Mouse (Mus musculus) left cerebral cortex, adult 8-10 months (tissue): ENCODE measurements around the gene Sec63. TPM values are rescaled to one million over a fixed set of nuclear protein-coding genes. Genes with fewer than 3 reads are reported as not detected.

Source experiments
- DNase-seq, 2 experiments: peaks; one replicate each; pipeline ENCODE4 v3.0.0; 2022; ENCODE audit warnings: low spot score in 2 of 2
- total RNA-seq, 4 experiments: library from RNA; stranded (reverse); gene quantifications; 2 replicates each; pipeline ENCODE4 v1.2.4; 2022

The Sec63 gene
- total RNA-seq, 4 experiments from 2014 or later = 46.1 to 51.5 (median 50.2) TPM

- no peak for DNase-seq
Observed at GRCm38 (mm10) chr10:42830007-42830406, 68.7 kb downstream of the Sec63 start.

DNA sequence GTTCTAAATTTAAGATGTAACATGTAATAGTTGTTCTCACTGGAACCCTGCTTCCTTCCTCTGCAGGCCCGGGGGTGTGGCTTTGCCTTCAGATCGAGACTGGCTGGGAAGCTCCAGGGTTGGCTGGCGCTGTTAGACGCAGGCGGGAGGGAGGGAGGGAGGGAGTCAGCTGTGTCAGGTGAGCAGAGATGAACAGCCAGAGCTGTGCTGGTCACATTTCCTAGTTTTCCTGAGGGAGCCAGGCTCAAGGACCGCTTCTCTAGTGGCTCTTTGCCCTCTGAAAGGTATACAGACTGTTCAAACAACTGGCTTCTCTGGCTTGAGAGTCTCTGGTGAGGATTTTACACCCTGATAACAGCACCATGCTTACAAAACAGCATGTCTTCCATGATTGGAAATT, 69.1 kb downstream of the Sec63 start:
- no peak for DNase-seq

DNA sequence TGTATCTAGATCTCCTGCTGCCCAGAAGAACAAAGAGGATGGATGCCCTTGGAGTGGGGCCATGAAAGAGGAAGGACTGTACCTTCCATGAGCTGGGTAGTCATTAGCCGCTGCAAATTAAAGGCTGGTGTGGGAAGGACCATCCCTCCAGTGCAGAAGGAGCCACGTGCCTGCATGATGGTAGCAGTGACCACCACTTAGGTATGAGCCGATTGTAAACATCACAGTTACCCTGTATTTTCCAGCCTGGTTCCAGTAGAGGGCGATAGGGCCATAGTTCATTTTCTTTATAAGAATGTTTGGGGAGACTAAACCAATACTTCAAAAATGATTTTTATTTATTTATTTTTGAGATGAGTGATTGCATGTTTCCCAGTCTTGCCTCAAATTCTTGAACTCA, 71.4 kb downstream of the Sec63 start:
- DNase-seq = no peak

DNA sequence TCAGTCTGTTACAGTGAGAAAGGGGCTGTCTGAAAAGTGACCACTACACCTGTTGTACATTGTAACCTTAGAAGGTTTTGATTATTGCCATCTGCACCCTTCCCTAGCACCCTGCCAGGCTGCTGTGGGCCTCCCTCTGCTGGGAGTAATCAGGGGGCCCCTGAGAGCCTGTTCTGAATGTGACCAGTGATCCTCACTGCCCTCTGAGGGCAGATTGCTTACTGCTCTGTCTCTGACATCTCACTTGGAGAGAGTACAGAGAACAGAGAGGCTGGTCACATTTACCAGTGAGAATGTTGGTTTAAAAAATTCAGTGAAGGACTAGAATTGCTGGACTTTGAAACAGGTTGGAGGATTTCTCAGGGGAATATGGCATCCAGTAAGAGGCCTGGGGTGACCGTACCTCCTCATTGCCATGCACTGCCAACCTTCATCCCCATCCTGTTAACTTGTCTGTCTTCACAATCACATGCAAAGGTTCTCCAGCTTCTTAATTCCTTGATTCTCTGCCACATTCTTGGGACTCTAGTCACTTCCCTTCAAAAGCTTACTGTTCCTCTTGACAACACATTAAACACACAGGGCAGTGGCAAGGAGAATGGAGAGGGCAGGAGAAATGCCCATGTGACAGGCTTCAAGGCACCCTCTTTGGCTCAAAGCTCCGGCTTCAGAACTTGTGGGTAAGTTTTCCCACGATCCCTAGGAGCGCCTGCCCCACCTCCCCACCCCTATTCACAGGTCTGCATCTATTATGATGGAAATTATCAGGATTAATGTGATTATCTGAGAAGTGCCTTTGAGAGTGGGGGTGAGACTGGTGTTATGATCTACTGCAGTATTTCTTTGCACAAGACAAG, 72.8 kb downstream of the Sec63 start:
- DNase-seq = no peak

- DNase-seq = no peak
Observed at GRCm38 (mm10) chr10:42838106-42838505, 76.8 kb downstream of the Sec63 start.

DNA sequence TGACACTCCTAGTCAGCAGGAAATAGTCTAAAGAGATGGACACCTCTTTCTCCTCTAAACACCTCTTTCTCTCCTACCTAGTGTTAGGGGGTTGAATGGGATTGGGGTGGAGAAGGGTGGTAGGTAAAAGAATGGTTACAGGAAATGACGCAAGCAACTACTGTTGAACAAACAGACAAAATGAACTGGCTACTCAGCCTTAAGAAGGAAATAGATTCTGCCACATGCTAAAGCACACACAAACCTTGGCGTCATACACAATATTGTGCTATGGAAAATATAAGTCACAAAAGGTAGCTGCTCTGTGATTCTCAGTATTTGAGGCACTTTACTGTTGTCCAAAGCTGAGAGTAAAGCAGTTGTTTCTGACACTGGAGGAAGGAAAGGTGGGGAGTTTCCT, 77.4 kb downstream of the Sec63 start:
- no peak for DNase-seq

- DNase-seq = no peak
Observed at GRCm38 (mm10) chr10:42840036-42840435, 78.7 kb downstream of the Sec63 start.

GRCm38 (mm10) chr10:42841531-42842195, 80.4 kb downstream of the Sec63 start:
- no peak for DNase-seq

DNA sequence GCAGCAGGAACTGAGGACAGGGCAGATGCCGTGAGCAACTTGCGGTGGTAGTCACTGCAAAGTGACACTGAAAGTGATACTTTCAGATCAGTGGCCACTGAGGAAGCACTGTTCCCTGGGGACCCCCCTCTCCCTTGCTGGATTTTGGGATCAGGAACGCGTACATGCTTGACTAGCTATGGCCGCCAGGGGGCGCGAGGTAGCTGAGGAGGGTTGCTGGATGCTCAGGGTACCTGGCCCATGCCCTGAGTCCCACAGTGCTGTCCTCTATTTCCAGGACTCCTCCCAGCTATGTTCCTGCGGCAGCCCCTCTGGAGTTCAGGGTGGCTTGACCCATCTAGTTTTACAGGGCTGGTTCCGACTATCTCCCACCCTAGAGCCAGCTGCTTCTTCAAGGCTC, 81.1 kb downstream of the Sec63 start:
- DNase-seq = peak in 1 of 2 experiments; percentile 55

GRCm38 (mm10) chr10:42843416-42843815, 82.1 kb downstream of the Sec63 start:
- DNase-seq = no peak

GRCm38 (mm10) chr10:42845480-42845879, 84.2 kb downstream of the Sec63 start:
- no peak for DNase-seq

- DNase-seq = no peak
Observed at GRCm38 (mm10) chr10:42848179-42849080, 87.1 kb downstream of the Sec63 start.

DNA sequence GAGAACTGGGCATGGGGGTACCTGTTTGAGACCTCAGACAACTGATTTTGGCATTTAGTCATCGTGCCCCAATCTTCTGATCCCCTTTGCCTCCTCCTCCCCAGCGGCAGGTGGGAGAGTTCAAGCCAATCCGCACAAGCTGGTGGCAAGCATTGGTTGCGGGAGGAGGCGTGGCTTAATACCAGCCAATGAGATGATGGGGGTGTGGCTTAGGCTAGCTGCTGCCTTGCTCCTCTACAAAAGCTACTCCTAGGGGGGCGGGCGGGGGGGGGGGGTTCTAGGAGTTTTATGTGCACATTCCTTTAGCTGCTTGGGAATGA, 87.7 kb downstream of the Sec63 start:
- no peak for DNase-seq

GRCm38 (mm10) chr10:42854838-42855237, 93.5 kb downstream of the Sec63 start:
- DNase-seq = no peak

- DNase-seq = no peak
Observed at GRCm38 (mm10) chr10:42855250-42855649, 94.0 kb downstream of the Sec63 start.

GRCm38 (mm10) chr10:42856574-42856973, 95.3 kb downstream of the Sec63 start:
- no peak for DNase-seq

- DNase-seq = no peak
Observed at GRCm38 (mm10) chr10:42857021-42857420, 95.7 kb downstream of the Sec63 start.

- DNase-seq = no peak
Observed at GRCm38 (mm10) chr10:42859781-42860158, 98.5 kb downstream of the Sec63 start.

- peak; percentile 18 to 38 for DNase-seq
Observed at GRCm38 (mm10) chr10:42860159-42860911, 99.0 kb downstream of the Sec63 start, which contains the start of gene Scml4. Scml4 (plus strand) TSS chr10:42860370.

- no peak for DNase-seq
Observed at GRCm38 (mm10) chr10:42861446-42861845, 100.2 kb downstream of the Sec63 start.

GRCm38 (mm10) chr10:42862102-42862740, 100.9 kb downstream of the Sec63 start:
- no peak for DNase-seq
